Mouse (Mus musculus): ENCODE results near the gene Col28a1.

Gene Col28a1

DNA sequence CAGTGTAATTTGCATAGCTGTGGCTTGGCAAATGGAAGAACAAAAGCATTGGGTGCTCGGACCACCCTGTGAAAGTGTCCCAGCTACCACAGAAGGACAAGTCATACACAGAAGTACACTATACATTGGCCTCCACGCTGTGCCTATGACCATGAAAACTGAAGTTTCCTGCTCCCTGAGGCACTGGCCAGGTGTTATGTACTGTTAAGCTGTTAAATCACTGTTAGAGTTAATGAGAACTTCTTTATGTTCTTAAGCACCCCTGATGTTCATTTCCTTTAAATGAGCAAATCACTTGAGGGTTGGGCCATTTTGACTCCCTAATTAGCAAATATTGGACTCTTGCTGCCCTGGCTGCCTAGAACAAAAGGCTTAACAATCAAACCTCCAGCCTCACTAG is 73.3 kb downstream of the Col28a1 start:
- no peak for DNase-seq (ENCODE audit: low read depth, low spot score)

DNA sequence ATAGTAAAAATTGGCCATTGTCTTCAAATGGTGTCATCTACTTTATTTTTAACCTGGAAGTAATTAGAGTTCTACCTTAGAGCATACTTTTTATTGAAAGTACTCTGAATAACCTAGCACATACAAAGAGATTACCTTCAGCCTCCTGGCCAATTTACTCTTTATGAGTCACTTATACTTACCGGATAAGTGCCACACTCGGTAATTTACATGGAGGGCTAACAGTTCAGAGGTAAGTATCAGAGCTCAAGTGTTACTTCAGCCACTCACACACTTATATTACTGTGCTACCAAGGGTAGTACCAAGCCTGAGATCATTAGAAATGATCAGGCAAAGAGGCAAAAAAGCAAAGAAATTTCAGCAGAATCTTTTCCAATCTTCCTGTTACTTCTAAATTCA is 73.8 kb downstream of the Col28a1 start:
- no peak for DNase-seq (ENCODE audit: low read depth, low spot score)

DNA sequence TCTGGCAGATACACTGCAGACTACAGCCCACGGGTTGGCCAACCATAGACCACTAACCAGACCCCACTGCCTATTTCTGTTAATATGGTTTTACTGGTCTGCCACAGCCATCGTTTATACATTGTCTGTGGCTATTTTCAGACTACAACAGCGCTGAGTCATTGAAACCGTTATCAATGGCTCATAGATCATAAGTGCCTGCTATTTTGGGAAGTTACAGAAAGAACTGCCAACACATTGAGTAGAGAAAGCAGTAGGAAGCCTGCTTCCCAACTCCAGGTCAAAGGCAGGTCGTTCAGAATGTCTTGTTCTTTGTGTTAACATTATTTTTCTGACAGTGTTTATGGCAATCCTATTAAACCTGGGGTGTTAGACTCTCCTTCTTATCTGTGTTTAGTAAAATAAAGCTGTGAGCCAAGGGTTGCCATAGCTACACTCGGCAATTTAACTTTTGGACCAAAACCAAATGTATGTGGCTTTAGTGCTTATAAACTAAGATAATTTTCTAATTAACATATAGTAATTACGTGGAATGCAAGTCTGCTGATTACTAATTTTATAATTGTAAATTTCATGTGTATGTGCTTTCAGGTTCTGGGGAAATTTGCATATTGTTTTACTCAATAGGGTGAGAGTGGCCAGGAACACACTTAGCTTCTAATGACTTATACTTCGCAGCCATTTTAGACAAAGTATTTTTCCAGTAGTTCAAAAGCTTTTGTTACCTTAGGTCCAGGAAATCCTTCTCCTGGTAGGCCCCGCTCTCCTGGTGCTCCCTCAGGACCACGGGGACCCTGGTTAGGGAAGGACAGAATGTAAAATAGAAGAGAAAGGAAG is 86.3 kb downstream of the Col28a1 start:
- no peak for DNase-seq (ENCODE audit: low read depth, low spot score)

DNA sequence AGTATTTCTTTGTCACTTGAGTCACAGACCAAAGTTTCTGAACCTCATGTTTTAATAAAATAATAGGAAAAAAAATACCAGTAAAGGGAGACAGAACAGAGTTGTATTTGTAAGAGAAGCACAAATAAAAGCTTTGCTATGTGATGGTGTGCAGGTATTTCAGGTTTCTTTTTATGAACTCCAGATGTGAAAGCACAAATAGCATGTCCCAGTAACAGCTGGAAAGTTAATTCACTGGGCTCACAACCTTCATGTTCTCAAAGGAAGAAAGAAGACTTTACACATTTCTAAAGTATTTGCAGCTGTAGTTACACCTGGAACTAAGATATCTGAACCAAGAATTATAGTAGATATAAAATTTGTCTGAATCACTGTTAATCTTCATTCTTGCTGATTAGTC is 91.2 kb downstream of the Col28a1 start:
- no peak for DNase-seq (ENCODE audit: low read depth, low spot score)

DNA sequence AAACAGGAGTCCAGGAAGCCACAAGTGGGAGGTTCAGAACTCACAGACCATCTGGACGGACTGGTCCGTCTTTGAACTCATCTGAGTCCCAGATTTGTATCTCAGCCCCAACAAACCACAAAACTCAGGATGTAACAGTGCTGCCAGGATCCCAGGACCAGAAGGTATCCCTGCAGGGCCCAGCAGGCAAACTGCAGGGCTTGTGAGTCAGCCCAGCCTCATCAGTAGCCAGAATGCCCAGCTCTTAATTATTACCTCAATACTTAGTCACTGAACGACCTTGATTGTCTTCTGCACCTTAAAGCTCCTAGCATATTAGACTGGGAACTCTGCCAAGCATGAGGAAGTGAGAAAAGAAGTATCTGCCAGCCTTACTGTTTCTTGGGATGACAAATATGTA is 96.6 kb downstream of the Col28a1 start:
- no peak for DNase-seq (ENCODE audit: low read depth, low spot score)

- DNase-seq (ENCODE audit: low read depth, low spot score), result peak; percentile 18
Observed at GRCm38 (mm10) chr6:8094160-8094953, 98.1 kb downstream of the Col28a1 start.

DNA sequence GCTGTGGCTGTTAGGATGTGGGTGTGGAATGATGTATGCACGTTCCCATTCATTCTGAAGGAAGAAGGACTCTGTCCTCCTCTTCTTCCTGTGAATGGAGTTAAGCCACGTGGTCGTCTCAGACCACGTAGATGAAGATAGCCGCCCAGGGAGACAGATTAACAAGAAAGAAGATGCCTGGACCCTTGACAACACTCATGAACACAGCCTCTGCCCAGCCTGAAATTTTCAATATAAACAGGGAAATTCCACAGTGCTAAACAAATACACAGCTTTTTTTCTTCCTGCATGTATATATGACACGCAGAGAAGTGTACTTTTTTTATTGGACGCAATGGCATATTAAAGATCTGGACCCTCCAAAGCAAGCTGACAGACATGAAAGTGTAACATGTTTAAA is 98.9 kb downstream of the Col28a1 start:
- no peak for DNase-seq (ENCODE audit: low read depth, low spot score)

- DNase-seq (ENCODE audit: low read depth, low spot score), result no peak
Observed at GRCm38 (mm10) chr6:8086847-8087246, 105.6 kb downstream of the Col28a1 start.

- DNase-seq (ENCODE audit: low read depth, low spot score), result no peak
Observed at GRCm38 (mm10) chr6:8084806-8085205, 107.6 kb downstream of the Col28a1 start.

DNA sequence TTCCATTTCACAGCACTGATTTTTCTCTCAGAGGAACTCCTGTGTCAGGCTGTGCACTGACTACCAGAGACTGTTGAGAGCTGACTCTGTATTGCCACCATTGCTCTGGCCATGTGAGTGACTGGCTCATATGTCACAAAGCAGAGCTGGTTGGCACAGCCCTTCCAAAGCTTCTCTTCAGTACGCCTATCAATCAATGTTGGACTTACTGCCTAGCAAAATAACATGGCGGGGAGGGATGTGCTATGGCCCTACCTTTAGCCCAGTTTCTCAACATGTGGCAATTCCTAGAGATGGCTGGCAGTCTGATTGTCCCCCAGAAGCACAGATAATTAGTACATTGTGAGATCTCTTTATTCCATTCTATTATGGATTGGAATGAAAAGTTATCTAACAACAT is 109.2 kb downstream of the Col28a1 start:
- no peak for DNase-seq (ENCODE audit: low read depth, low spot score)

- no peak for DNase-seq (ENCODE audit: low read depth, low spot score)
Observed at GRCm38 (mm10) chr6:8077572-8078146, 114.8 kb downstream of the Col28a1 start.

DNA sequence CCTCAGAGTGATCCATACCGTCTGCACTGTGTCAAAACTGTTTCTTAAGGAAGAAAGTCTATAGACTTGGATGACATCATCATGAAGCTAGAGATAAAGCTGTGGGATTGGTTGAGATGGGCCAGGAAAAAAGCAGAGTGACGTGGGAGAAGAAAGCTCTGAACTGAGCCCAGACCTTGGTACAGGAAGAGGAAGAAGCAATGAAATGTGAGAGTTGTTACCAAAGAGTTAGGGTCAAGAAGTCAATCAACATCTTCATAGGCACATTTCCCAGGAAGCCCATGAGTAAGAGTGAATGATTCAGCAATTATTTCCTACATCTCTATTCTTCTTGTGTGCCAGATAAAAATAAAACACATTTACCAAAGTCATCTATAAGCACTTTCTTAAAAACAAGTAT is 117.5 kb downstream of the Col28a1 start:
- no peak for DNase-seq (ENCODE audit: low read depth, low spot score)

DNA sequence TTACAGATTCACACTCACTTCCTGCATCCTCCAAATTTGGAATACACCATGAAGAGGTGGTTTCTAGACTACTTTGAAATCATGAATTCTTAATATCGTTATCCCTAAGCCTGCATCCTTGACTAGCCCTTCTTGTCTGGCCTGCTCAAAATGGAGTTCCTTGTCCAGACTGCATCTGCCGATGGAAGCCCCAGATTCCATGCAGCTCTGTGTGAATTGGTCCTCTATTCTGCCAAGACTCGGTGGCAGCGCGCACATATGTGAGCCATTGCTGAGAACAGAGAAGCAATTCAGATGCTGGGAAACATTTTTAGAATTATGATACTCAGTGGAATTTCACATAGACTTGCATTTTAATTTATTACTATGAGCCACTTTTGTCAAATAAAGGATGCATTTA is 123.4 kb downstream of the Col28a1 start:
- DNase-seq (ENCODE audit: low read depth, low spot score), result no peak

- DNase-seq (ENCODE audit: low read depth, low spot score), result no peak
Observed at GRCm38 (mm10) chr6:8068394-8068793, 124.0 kb downstream of the Col28a1 start.

- DNase-seq (ENCODE audit: low read depth, low spot score), result no peak
Observed at GRCm38 (mm10) chr6:8067124-8067523, 125.3 kb downstream of the Col28a1 start.

DNA sequence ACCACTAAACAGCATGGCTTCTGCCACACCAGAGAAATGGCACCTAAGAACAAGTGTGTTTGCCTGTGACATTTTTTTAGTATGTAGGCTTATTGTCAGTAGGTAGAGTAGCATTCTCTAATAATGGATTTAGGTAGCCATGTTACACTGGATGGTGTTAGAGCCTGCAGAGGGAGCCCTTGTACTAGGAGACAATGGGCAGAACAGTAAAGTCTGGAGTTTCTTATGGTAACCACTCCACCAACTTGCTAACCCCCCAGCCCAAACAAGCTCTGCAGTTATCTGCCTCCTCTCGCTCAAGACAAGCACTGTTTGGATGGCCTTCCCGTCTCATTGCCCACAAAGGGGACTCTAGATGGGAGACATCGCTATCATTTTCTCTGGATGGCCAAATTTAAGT is 126.2 kb downstream of the Col28a1 start:
- no peak for DNase-seq (ENCODE audit: low read depth, low spot score)

DNA sequence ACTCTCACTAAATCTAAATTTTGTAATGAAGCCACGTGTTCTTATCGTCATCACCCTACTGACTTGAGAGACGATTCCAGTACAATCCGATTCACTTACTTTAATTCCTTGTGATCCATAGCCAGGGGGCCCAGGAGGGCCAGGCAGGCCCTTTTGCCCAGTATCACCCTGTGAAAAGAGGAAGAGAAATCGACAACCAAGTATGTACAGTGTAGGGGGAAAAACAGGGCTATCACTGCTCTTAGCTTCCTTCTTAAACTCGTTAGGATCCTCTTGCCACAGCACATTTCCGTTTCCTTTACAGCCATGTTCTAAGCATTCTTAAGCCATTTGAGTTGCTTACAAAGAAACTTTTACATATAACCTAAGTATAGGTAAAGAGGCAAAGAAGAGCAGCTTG is 133.2 kb downstream of the Col28a1 start:
- no peak for DNase-seq (ENCODE audit: low read depth, low spot score)

DNA sequence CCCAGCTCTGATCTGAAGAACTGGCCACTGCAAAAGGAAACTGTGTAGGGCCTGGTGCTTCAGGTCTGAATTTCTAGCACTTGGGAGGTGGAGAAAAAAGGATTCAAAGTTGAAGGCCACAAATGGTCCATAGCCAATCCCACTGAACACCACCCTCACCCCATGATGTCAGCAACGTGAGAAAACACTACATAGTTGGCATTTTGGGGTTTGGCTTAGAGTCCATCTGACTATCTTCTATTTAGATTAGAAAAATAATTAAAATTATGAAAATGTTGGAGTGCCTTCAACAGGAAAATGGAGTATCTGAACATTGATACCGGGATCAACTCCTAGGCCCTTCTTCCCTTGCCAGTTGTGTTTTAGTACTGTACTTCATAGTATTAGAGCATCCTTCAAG is 144.2 kb downstream of the Col28a1 start:
- no peak for DNase-seq (ENCODE audit: low read depth, low spot score)

DNA sequence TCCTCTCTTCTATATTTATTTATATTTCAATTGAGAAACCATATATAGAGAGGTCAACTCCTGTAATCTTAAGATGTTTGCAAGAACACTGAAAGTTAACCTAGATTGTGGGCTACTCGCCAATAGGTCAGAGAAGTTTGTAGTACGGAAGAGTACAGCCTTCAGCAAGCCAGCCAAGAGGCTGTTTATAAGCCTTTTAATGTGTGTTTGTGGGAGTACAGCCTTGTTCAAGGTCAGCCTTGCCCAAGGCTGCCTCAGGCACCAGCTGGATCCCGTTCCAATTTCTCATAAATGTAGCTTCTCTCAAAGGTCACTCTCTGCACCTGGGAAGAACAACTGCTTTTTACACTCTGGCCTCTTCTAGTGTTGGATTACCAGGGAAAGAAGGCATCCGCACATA is 146.0 kb downstream of the Col28a1 start:
- DNase-seq (ENCODE audit: low read depth, low spot score), result no peak

DNA sequence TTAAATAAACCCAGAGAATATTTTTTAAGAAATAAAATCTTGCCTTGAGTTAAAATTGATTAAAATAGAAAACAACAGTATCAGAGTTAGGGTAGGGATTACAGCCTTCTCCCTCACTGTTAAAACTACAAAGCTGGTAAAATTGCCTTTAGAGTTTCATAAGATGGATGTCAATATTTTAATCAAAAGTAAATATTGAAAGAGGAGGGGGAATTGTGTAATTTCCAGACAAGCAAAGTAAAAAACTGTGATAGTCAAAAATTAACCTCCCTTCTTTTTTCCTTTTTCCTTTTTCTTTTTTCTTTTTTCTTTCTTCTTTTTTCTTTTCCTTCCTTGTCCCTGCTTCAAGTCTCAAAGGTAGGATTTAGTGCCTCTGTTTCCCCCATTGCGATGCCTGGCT is 146.6 kb downstream of the Col28a1 start:
- DNase-seq (ENCODE audit: low read depth, low spot score), result no peak

- DNase-seq (ENCODE audit: low read depth, low spot score), result no peak
Observed at GRCm38 (mm10) chr6:8028711-8029110, 163.7 kb downstream of the Col28a1 start.

DNA sequence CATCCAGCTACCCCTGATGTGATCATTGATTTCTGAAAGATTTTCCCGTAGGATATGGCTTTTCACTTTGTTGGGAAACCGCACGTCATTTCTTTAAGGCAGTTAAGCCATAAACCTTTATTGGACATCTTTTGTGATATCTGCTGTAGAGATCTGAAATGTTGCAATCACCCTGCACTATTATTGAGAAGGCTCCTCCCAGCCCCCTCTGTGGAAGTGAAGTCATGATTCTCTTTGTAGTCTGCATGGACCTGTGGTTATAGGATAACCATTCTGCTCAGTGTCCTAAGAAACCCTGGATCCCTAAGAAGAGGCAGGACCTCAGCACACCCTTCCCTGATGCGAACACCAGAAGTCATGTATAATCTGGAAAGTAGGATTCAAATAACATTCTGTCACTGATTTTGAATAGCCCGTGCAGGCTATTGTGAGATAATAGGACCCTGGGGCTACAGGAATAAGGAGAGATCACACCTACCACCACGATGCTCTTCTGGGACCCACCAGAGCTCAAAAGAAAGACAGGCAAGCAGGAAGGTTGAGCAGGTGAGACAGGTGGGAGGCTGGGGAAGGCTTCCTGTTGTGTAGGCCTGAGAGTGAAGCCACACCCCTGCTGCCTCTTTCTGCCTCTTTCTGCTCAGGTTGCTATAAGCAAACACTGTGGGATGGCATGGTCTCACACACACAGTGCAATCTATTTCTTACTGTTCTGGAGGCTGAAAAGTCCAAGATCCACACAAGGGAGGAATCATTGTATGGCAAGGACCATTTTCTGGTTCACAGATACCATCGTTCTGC is 166.9 kb downstream of the Col28a1 start:
- DNase-seq (ENCODE audit: low read depth, low spot score), result no peak

All from skeletal muscle tissue, adult 2 months (tissue).